Mouse (Mus musculus) cortical plate, adult 2 months (tissue): Measurements from ENCODE around the gene Dhh.
A peak's percentile ranks its signal among the peaks of the same experiment; 100 is the strongest.

Source experiments
- CTCF ChIP-seq: fragments of 200-500 bp; IDR thresholded peaks from 2 replicates; pipeline ENCODE4 v1.5.1; 2011; ENCODE audit warnings: mild to moderate bottlenecking, control low read depth, low read length; ENCODE audit not compliant: insufficient read depth; ENCODE audit errors: extremely low read depth
- POLR2A ChIP-seq: fragments of 200-500 bp; IDR thresholded peaks from 2 replicates; pipeline ENCODE4 v1.6.1; 2011; ENCODE audit warnings: mild to moderate bottlenecking, low read length, control low read depth; ENCODE audit not compliant: insufficient read depth; ENCODE audit errors: extremely low read depth

GRCm38 (mm10) chr15:98880978-98881655 is 17.2 kb downstream of the Dhh start:
- TF ChIP-seq POLR2A (0 out of 2 replicates have a peak, but pooled peaks have one; percentile 12), CTCF (no peak)
